Mouse (Mus musculus) T-helper 1 cell (primary cell): ENCODE data around the gene Intu.

Source experiments
- in situ Hi-C: fragments of 300-600 bp; cut with MboI, MseI; formaldehyde crosslinking; loops from one replicate; pipeline ENCODE4 v1.15.1; 2025; ENCODE audit warnings: high pct_unique_total_duplicates

Gene Intu

DNA sequence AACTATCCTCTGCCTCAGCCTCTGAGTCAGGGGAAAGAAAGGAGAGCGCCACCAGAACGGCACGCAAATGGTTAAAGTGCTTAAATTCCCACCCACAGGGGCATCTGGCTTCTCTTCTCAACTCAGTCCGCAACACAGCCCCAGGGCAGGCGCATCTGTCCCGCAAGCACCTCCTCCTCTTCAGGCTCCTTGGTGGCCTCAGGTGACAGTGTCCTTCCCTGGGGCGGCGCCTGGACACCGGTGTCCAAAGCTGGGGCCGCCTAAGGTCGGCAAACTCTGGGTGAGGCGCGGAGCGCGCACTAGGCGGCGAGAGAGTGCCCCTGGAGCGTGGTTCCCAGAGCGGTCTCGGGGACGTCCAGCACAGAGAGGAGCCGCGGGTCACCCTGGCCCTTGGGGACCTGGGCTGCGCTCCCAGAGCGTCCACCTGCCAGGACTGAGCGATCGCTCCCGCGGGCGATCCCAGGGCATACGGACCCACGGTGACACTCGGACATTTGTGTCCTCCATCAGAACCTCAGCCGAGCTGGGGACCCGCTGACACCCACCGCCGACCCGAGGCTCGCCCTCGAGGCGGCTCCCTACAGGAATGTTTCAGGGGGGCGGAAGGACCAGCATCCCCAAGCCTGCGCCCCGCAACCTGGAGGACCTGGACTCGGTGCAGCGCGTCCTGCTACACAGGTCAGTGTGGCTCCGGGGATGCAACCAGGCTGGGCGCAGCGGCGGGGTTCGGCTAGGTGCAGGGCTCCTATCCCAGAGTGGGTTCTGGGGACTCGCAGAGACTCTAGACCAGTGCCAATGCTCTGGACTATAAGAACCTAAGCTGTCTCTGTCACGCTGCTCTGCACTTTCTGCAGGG is at the start of gene Intu:
TSS of gene Intu (plus strand) at position 1 of the 856 bp plus-strand sequence.
- in situ Hi-C loops, result loop anchor here (25.0 kb wide), 2 partner anchors 356 to 1056 kb away; no protein-coding TSS in a partner anchor

- in situ Hi-C loops, result no loop called here
Observed at GRCm38 (mm10) chr3:40483221-40483654, 47.8 kb upstream of the Intu start.

GRCm38 (mm10) chr3:40487381-40487780 is 43.7 kb upstream of the Intu start:
- in situ Hi-C loops, result no loop called here

DNA sequence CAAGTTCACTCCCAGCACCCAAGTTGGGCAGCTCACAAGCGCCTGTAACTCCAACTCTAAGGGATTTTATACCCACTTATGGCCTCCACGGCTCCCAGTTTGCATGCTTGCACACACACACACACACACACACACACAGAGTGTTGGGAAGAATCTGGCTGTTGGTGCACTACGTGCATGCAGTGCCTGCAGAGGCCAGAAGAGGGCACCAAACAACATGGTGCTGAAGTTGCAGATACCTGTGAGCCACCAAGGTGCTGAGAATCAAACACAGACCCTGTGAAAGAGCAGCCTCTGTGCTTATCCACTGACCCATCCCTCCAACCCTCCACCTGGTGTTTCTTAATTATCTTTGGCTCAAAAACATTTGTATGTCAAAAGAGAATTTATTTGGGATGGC is 39.3 kb upstream of the Intu start:
- in situ Hi-C loops, result no loop called here

GRCm38 (mm10) chr3:40498898-40499297 is 32.2 kb upstream of the Intu start:
- in situ Hi-C loops, result no loop called here

GRCm38 (mm10) chr3:40500157-40500808 is 30.8 kb upstream of the Intu start:
- in situ Hi-C loops, result no loop called here

- in situ Hi-C loops, result no loop called here
Observed at GRCm38 (mm10) chr3:40504377-40504776, 26.7 kb upstream of the Intu start.

- in situ Hi-C loops, result no loop called here
Observed at GRCm38 (mm10) chr3:40505451-40506014, 25.6 kb upstream of the Intu start.

- in situ Hi-C loops, result no loop called here
Observed at GRCm38 (mm10) chr3:40508927-40509576, 22.0 kb upstream of the Intu start.

DNA sequence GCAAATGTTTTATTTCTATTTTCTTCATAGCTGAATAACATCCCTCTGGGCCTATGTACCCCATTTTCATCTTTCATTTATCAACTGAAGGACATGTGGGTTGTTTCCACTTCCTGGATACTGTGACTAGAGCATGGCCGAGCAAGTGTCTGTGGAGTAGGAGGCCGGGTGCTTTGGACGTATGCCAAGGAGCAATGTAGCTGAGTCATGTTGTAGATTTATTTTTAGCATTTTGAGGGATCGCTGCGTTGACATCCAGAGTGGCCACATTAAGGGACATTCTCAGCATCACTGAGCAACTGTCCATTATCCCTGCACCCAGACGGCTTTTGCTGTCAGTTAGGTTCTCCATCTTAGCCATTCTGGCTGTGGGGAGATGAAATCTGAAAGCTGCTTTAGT is 20.5 kb upstream of the Intu start:
- in situ Hi-C loops, result loop anchor here (10.0 kb wide), 1 partner anchor 1204 kb away; no protein-coding TSS in a partner anchor

DNA sequence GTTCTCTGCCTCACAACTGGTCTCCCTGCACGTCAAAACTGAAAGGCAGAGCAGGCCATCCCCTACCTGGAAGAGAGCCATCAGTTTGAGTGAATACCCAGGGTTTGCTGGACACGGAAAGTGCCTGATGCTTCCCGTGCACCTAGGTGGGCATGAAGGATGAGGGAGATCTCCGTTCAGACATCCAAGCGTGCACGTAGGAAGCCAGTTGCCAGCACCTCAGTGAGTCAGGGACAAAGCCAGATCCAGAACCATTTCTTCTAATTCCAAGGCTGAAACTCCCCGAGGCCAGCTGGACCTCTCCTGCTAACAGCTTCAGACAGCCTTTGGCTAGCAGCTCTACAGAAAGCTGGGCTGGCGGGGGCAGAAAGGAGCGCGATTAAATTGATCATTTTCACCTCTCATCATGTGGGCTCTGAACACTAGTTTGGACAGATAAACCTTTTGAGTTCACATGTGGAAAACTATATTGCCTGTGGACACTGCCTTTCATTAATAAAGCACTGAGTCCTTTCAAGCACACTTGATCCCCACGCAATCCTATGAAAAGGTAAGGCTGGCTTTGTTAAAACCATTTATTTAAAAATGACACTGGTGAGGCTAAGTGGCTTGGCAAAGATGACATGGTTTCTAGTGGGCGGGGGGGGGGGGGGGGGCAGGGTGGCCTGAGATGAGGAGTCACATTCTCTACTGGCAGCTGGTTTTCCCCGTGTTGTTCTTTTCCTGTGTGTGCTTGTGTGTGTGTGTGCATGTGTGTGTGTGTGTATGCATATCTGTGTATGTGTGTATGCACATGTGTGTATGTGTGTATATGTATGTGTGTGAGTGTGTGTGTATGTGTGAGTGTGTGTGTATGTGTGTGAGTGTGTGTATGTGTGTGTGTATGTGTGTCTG is 17.9 kb upstream of the Intu start:
- in situ Hi-C loops, result loop anchor here (10.0 kb wide), 1 partner anchor 1202 kb away; no protein-coding TSS in a partner anchor

- in situ Hi-C loops, result loop anchor here (10.0 kb wide), 1 partner anchor 1197 kb away; no protein-coding TSS in a partner anchor
Observed at GRCm38 (mm10) chr3:40518240-40518639, 12.8 kb upstream of the Intu start.

GRCm38 (mm10) chr3:40519555-40519954 is 11.5 kb upstream of the Intu start:
- in situ Hi-C loops, result loop anchor here (10.0 kb wide), 1 partner anchor 1195 kb away; no protein-coding TSS in a partner anchor

DNA sequence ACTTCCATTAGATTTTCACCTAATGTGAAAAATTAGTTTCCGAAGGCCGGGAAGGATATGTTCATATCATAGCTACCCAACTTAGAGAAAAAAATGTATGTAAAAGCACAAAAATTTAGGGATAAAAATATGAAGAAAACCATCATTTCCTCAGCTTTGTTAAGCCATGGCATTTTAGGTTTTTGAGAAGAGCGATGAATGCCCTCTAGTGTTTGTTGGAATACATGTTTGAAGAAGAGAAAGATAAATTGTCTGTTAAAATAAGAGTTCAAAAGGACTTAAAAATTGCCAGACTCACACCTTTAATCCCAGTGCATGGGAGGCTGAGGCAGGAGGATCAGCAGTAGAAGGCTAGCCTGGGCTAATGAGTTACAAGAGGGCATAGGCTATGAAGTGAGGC is 10.5 kb upstream of the Intu start:
- in situ Hi-C loops, result no loop called here

DNA sequence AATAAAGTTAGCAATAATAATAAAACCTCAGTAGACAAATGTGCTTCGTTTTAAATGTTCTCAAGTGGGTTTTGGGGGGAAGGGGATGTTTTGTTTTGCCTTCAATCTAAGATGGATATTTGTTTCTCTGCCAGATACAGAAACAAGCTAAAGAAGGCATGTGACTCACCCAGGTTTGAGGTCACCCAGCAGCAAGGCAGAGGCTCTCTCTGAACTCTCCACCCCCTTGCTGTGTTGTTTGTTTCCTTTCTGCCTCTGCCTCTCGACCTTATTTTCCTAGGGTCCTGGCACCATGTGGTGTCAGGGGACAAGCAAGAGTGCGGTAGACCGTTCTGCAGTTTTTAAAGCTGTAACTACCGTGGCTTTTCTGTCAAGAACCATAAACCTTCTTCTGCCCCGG is 8.6 kb upstream of the Intu start:
- in situ Hi-C loops, result no loop called here

DNA sequence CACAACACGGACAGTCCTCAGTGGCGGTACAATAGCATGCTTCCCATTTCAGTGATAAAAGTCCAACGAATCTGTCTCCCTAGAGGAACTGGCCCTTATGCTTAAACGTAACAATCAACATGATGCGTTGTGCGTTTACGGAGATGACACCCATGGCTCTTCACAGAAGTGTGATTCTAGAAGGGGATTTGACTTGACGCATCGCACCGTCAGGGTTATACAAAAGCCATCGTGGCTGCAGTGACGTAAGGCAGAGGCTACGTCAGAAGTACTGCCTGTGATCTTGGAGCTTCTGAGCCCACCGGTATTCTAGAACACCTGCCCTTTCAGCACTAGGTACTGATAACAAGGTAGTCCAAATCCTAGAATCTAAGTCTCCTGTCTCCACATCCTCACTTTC is 8.2 kb upstream of the Intu start:
- in situ Hi-C loops, result no loop called here

GRCm38 (mm10) chr3:40523371-40523783 is 7.7 kb upstream of the Intu start:
- in situ Hi-C loops, result no loop called here

- in situ Hi-C loops, result loop anchor here (25.0 kb wide), 2 partner anchors 362 to 1062 kb away; no protein-coding TSS in a partner anchor
Observed at GRCm38 (mm10) chr3:40524841-40525240, 6.2 kb upstream of the Intu start.

DNA sequence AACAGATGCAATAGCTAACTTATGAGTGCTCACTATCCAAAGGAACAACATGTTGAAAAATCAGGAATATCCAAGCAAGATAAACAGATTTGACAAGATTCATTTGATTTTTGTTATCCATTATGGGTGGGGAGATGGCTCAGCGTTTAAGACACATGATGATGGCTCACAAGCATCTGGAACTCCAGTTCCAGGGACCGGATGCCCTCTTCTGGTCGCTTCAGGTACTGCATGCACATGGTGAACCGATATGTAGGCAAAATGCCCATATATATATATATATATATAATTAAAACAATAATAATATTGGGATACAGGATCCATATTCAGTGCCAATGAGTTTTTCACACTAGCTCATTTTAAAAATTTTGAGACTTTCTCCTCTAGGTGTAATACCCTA is 5.7 kb upstream of the Intu start:
- in situ Hi-C loops, result loop anchor here (25.0 kb wide), 2 partner anchors 362 to 1062 kb away; no protein-coding TSS in a partner anchor

- in situ Hi-C loops, result loop anchor here (25.0 kb wide), 2 partner anchors 361 to 1061 kb away; no protein-coding TSS in a partner anchor
Observed at GRCm38 (mm10) chr3:40526095-40526494, 5.0 kb upstream of the Intu start.
